Mouse (Mus musculus) ES-E14 (cell line): ENCODE results near the gene Tomm70a. TPM values are rescaled to one million over a fixed set of nuclear protein-coding genes. Genes with fewer than 3 reads are reported as not detected.
A peak's percentile ranks its signal among the peaks of the same experiment; 100 is the strongest.

Source experiments
- DNase-seq: peaks from one replicate; pipeline ENCODE4 v3.0.0-alpha.2; 2013; ENCODE audit warnings: low read depth, low spot score
- H3K27ac ChIP-seq: 2 replicates; pipeline ENCODE4 v1.5.1; 2012; ENCODE audit warnings: low read depth, mild to moderate bottlenecking, low read length, moderate library complexity, mixed read lengths; ENCODE audit not compliant: poor library complexity, insufficient read depth, severe bottlenecking
- H3K36me3 ChIP-seq: 2 replicates; pipeline ENCODE4 v1.6.1; 2012; ENCODE audit warnings: mild to moderate bottlenecking, low read length, moderate library complexity, mixed read lengths; ENCODE audit not compliant: control insufficient read depth, poor library complexity, insufficient read depth, severe bottlenecking
- H3K4me1 ChIP-seq, 2 experiments: fragments of 150-350 bp in 1 of 2; sonication (generic) in 1 of 2; 2 replicates each; pipeline ENCODE4 v1.6.1; 2012; ENCODE audit warnings: low read length in 2 of 2, mild to moderate bottlenecking in 1 of 2, mixed read lengths in 1 of 2; ENCODE audit not compliant: control insufficient read depth in 2 of 2, insufficient read depth in 2 of 2, poor library complexity in 1 of 2
- H3K4me3 ChIP-seq, 2 experiments: fragments of 150-350 bp in 1 of 2; sonication (generic) in 1 of 2; 2 replicates each; pipeline ENCODE4 v1.5.1; 2012; ENCODE audit warnings: low read length in 2 of 2, low read depth in 1 of 2, mild to moderate bottlenecking in 1 of 2, mixed read lengths in 1 of 2; ENCODE audit not compliant: insufficient read depth in 1 of 2, poor library complexity in 1 of 2, severe bottlenecking in 1 of 2
- H3K9ac ChIP-seq: 2 replicates; pipeline ENCODE4 v1.6.1; 2012; ENCODE audit warnings: low read depth, mild to moderate bottlenecking, low read length, mixed read lengths; ENCODE audit not compliant: poor library complexity, insufficient read depth, severe bottlenecking
- H3K9me3 ChIP-seq: fragments of 150-350 bp; sonication (generic); 2 replicates; pipeline ENCODE4 v1.6.1; 2012; ENCODE audit warnings: low read depth, mild to moderate bottlenecking, low read length; ENCODE audit not compliant: control insufficient read depth, insufficient read depth
- CHD2 ChIP-seq: IDR thresholded peaks from 2 replicates; pipeline ENCODE4 v1.6.1; 2014; ENCODE audit warnings: mild to moderate bottlenecking, low read depth, low read length, inconsistent platforms
- HCFC1 ChIP-seq: IDR thresholded peaks from 2 replicates; pipeline ENCODE4 v1.6.1; 2012; ENCODE audit warnings: low read length, inconsistent platforms, borderline replicate concordance; ENCODE audit not compliant: insufficient read depth
- MAFK ChIP-seq: IDR thresholded peaks from 2 replicates; pipeline ENCODE4 v1.6.1; 2014; ENCODE audit warnings: mild to moderate bottlenecking, low read depth, low read length, inconsistent platforms; ENCODE audit not compliant: insufficient read depth
- ZC3H11A ChIP-seq: IDR thresholded peaks from 2 replicates; pipeline ENCODE4 v1.6.1; 2012; ENCODE audit warnings: low read depth, mild to moderate bottlenecking, inconsistent platforms, low read length, borderline replicate concordance
- ZNF384 ChIP-seq: IDR thresholded peaks from 2 replicates; pipeline ENCODE4 v1.6.1; 2012; ENCODE audit warnings: low read depth, low read length, inconsistent platforms
- in situ Hi-C, 2 experiments: fragments of 600-800 bp; cut with MboI; formaldehyde crosslinking; loops; one replicate each; pipeline ENCODE4 v1.15.1; 2025; ENCODE audit warnings: low sequenced_read_pairs in 2 of 2, inconsistent platforms in 1 of 2; ENCODE audit not compliant: unreplicated experiment in 2 of 2
- total RNA-seq: library from RNA; depleted of rRNA; stranded (reverse); fragments of 300-350 nt; gene quantifications from 2 replicates; pipeline ENCODE4 v1.2.3, GENCODE M21; 2012

The Tomm70a gene
- total RNA-seq, 1 experiment: 106 TPM

- peaks cover 8% of the 10 kb centered on the region; the same call in 1 of the 2 replicates for H3K36me3 ChIP-seq
- in situ Hi-C loops: no loop called here
- TF ChIP-seq ZC3H11A (no peak), ZNF384 (no peak), CHD2 (no peak), HCFC1 (no peak), MAFK (no peak)
These were observed 54.2 kb downstream of the Tomm70a start for GRCm38 (mm10) chr16:57175751-57176150.

DNA sequence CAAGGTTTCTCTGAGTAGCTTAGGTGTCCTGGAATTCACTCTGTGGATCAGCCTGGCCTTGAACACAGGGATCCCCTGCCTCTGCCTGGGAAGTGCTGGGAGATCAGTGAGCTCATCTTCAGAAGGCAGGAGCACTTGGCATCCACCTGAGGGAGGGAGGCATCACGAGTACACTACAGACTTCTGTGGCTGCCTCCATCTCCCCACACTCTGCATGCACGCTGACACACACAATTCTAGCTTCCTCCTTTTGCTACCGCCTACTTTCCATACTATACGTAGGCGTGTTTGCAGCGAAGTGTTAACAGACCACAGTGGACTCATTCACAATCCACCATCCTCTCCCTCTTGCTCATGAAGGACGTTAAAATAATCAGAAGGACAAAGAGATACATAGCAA is 54.8 kb downstream of the Tomm70a start:
- in situ Hi-C loops: no loop called here
- no peak overlapping the region for H3K9ac ChIP-seq
- peaks cover 8% of the 10 kb centered on the region in 2 experiments; a peak in 2 of 4 replicates for H3K4me1 ChIP-seq
- peak overlapping the region; percentile 89 for H3K27ac ChIP-seq
- no peak for TF ChIP-seq ZNF384
- no peak for TF ChIP-seq MAFK
- TF ChIP-seq CHD2: no peak
- no peaks in the 10 kb centered on the region for H3K9me3 ChIP-seq
- peaks cover 4% of the 10 kb centered on the region; the same call in 1 of the 2 replicates for H3K36me3 ChIP-seq
- no peak overlapping the region for H3K4me3 ChIP-seq
- DNase-seq: no peak

More at GRCm38 (mm10) chr16:57175751-57176150, 54.2 kb downstream of the Tomm70a start:
- H3K4me3 ChIP-seq: no peak overlapping the region
- H3K4me1 ChIP-seq: peaks cover 8 to 9% of the 10 kb centered on the region in 2 experiments; a peak in 2 of 4 replicates
- peak overlapping the region; percentile 48; the same call in 1 of the 2 replicates for H3K9ac ChIP-seq
- peak overlapping the region; percentile 89 for H3K27ac ChIP-seq
- no peak for DNase-seq
- no peaks in the 10 kb centered on the region for H3K9me3 ChIP-seq

GRCm38 (mm10) chr16:57177254-57177653 is 55.8 kb downstream of the Tomm70a start:
- Histone ChIP-seq H3K36me3 (0 out of 2 replicates have a peak, but pooled peaks cover 3% of the 10 kb centered on the region), H3K27ac (no peak overlapping the region), H3K9me3 (no peaks in the 10 kb centered on the region), H3K4me3 (no peak overlapping the region), H3K9ac (no peak overlapping the region), H3K4me1 (peaks cover 7 to 8% of the 10 kb centered on the region in 2 experiments; a peak in 2 of 4 replicates)
- DNase-seq: no peak
- TF ChIP-seq ZC3H11A (peak; percentile 63), HCFC1 (no peak), ZNF384 (peak; percentile 81; the same call in 1 of the 2 replicates)
- in situ Hi-C loops: no loop called here

GRCm38 (mm10) chr16:57177664-57178063 is 56.2 kb downstream of the Tomm70a start:
- TF ChIP-seq HCFC1: no peak
- TF ChIP-seq CHD2: no peak
- TF ChIP-seq ZNF384: no peak
- TF ChIP-seq MAFK: no peak
- TF ChIP-seq ZC3H11A: no peak
- DNase-seq: no peak
- H3K9ac ChIP-seq: no peak overlapping the region
- H3K27ac ChIP-seq: no peak overlapping the region
- peaks cover 7 to 8% of the 10 kb centered on the region in 2 experiments; a peak in 2 of 4 replicates for H3K4me1 ChIP-seq
- no peak overlapping the region for H3K4me3 ChIP-seq
- H3K36me3 ChIP-seq: no peaks in the 10 kb centered on the region
- in situ Hi-C loops: no loop called here
- no peaks in the 10 kb centered on the region for H3K9me3 ChIP-seq

- Histone ChIP-seq H3K4me3 (no peak overlapping the region), H3K36me3 (no peaks in the 10 kb centered on the region), H3K4me1 (peaks cover 5% of the 10 kb centered on the region in 2 experiments; a peak in 2 of 4 replicates)
These were observed 59.7 kb downstream of the Tomm70a start for GRCm38 (mm10) chr16:57181180-57181579.

More at GRCm38 (mm10) chr16:57181180-57181579, 59.7 kb downstream of the Tomm70a start:
- Histone ChIP-seq H3K9ac (no peak overlapping the region), H3K9me3 (no peaks in the 10 kb centered on the region), H3K27ac (no peak overlapping the region)
- no peak for DNase-seq
- peak; percentile 81 for TF ChIP-seq MAFK
- no peak for TF ChIP-seq ZC3H11A
- TF ChIP-seq HCFC1: no peak
- no peak for TF ChIP-seq ZNF384
- no peak for TF ChIP-seq CHD2
- in situ Hi-C loops: no loop called here
